Mouse (Mus musculus): ENCODE results near the gene Ssr1.

DNA sequence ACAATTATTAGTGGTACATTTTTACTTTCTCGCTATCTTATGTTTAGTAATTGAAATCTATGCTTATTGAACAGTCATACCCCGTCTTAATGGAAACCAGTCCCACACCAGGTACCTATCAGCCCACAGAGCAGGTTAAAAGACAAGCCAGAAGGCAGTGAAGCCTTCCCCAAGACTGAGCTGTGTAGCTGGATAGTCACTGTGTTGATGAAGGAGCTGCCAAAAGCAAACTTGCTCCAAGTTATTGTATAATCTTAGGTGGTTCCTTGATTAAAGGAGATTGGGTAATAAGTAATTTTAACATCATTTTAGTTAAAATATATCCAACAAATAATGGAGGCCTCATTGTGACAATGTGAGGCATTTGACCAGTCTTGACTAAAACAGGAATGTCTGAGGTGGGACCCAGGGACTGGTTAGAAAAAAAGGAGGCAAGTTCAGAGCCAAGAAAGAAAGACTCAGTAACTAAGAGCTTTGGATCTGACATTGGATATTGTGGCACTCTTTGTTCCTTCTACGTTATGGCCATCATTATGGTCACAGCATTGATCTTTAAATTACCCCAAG, 74.2 kb downstream of the Ssr1 start:
- TF ChIP-seq GATA1 (IDR thresholded peaks at IDR 0.05; ENCODE audit: borderline replicate concordance, low read length) (no peak), FLI1 (IDR thresholded peaks at IDR 0.05; ENCODE audit: low read length) (no peak)

Data from megakaryocyte, embryonic 14.5 days (primary cell).